Mouse (Mus musculus): Measurements from ENCODE around the gene Zfp715. TPM values are rescaled to one million over a fixed set of nuclear protein-coding genes. Genes with fewer than 3 reads are reported as not detected.
"Not testable (repeated sequence)": the region's sequence is repeated elsewhere in the genome, so short reads cannot be mapped to it uniquely, and the experiment has no call there.

Zfp715 gene
- 10 to 100 TPM; 20.0 to 82.9 (median 45.3) TPM for total RNA-seq (2018; cell fraction: chromatin; rRNA removed)
- 10 to 100 TPM in 23 of 26 experiments, 1 to 10 TPM in 3; 8.1 to 21.9 (median 13.5) TPM for total RNA-seq (2018; cell fraction: cytosol; rRNA removed)
- 10 to 100 TPM; 16.1 to 68.5 (median 36.5) TPM for total RNA-seq (2018; cell fraction: nucleus; rRNA removed)
- polyA plus RNA-seq (2018) = 14.7 to 18.7 TPM (median 16.7 TPM) in 3 replicates

- Histone ChIP-seq H3K4me3 (ENCODE audit: inconsistent target) (peak within 1 kb of the TSS; percentile 91), H3K79me2 (ENCODE audit: inconsistent target) (peaks cover 48% of the 10 kb centered on the region), H3K36me3 (ENCODE audit: inconsistent target) (peaks cover 21% of the 10 kb centered on the region; the same call in 1 of the 2 replicates), H3K27ac (peak within 1 kb of the TSS; percentile 88)
- WGBS (ENCODE audit: missing documents) = under 1% methylated on average over 33 of the region's 33 CpGs
Measured at GRCm38 (mm10) chr7:43313013-43313428, at the start of gene Zfp715. TSS of gene Zfp715 (minus strand) at chr7:43313294.

GRCm38 (mm10) chr7:43362021-43362420 lies 48.9 kb upstream of the Zfp715 start:
- Histone ChIP-seq H3K4me3 (ENCODE audit: inconsistent target) (no peak overlapping the region), H3K79me2 (ENCODE audit: inconsistent target) (no peaks in the 10 kb centered on the region), H3K27ac (no peak overlapping the region), H3K36me3 (ENCODE audit: inconsistent target) (no peaks in the 10 kb centered on the region)
- 67% methylated on average over 4 of the region's 4 CpGs for WGBS (ENCODE audit: missing documents)

- 88% methylated on average over 1 of the region's 1 CpGs for WGBS (ENCODE audit: missing documents)
- Histone ChIP-seq H3K36me3 (ENCODE audit: inconsistent target) (no peaks in the 10 kb centered on the region), H3K27ac (no peak overlapping the region), H3K4me3 (ENCODE audit: inconsistent target) (no peak overlapping the region), H3K79me2 (ENCODE audit: inconsistent target) (no peaks in the 10 kb centered on the region)
Measured at GRCm38 (mm10) chr7:43361442-43361841, 48.3 kb upstream of the Zfp715 start.

GRCm38 (mm10) chr7:43358556-43358955 lies 45.5 kb upstream of the Zfp715 start:
- Histone ChIP-seq H3K36me3 (ENCODE audit: inconsistent target) (no peaks in the 10 kb centered on the region), H3K27ac (no peak overlapping the region), H3K79me2 (ENCODE audit: inconsistent target) (no peaks in the 10 kb centered on the region), H3K4me3 (ENCODE audit: inconsistent target) (no peak overlapping the region)
- 93% methylated on average over 3 of the region's 3 CpGs for WGBS (ENCODE audit: missing documents)

GRCm38 (mm10) chr7:43354893-43355835 lies 42.1 kb upstream of the Zfp715 start:
- H3K4me3 ChIP-seq (ENCODE audit: inconsistent target) = no peak overlapping the region
- H3K36me3 ChIP-seq (ENCODE audit: inconsistent target) = no peaks in the 10 kb centered on the region
- no peak overlapping the region for H3K27ac ChIP-seq
- no peaks in the 10 kb centered on the region for H3K79me2 ChIP-seq (ENCODE audit: inconsistent target)
- WGBS (ENCODE audit: missing documents) = 80% methylated on average over 12 of the region's 12 CpGs

- 93% methylated on average over 4 of the region's 4 CpGs for WGBS (ENCODE audit: missing documents)
- H3K4me3 ChIP-seq (ENCODE audit: inconsistent target) = no peak overlapping the region
- H3K27ac ChIP-seq = peak overlapping the region; percentile 74
- H3K79me2 ChIP-seq (ENCODE audit: inconsistent target) = no peaks in the 10 kb centered on the region
- no peaks in the 10 kb centered on the region for H3K36me3 ChIP-seq (ENCODE audit: inconsistent target)
Measured at GRCm38 (mm10) chr7:43353758-43354157, 40.7 kb upstream of the Zfp715 start.

GRCm38 (mm10) chr7:43353118-43353517 lies 40.0 kb upstream of the Zfp715 start:
- WGBS (ENCODE audit: missing documents) = 1% methylated on average over 4 of the region's 4 CpGs

GRCm38 (mm10) chr7:43351154-43351553 lies 38.1 kb upstream of the Zfp715 start, which contains the start of gene Siglecf:
TSS of gene Siglecf (plus strand) at chr7:43351341.
- H3K79me2 ChIP-seq (ENCODE audit: inconsistent target) = no peaks in the 10 kb centered on the region
- H3K36me3 ChIP-seq (ENCODE audit: inconsistent target) = no peaks in the 10 kb centered on the region
- H3K4me3 ChIP-seq (ENCODE audit: inconsistent target) = no peak within 1 kb of the TSS
- H3K27ac ChIP-seq = peak within 1 kb of the TSS; percentile 74
- WGBS (ENCODE audit: missing documents) = 28% methylated on average over 3 of the region's 3 CpGs

More at GRCm38 (mm10) chr7:43353118-43353517, 40.0 kb upstream of the Zfp715 start:
- no peak overlapping the region for H3K4me3 ChIP-seq (ENCODE audit: inconsistent target)
- H3K79me2 ChIP-seq (ENCODE audit: inconsistent target) = no peaks in the 10 kb centered on the region
- no peaks in the 10 kb centered on the region for H3K36me3 ChIP-seq (ENCODE audit: inconsistent target)
- H3K27ac ChIP-seq = peak overlapping the region; percentile 74

- H3K4me3 ChIP-seq (ENCODE audit: inconsistent target); H3K79me2 ChIP-seq (ENCODE audit: inconsistent target); H3K36me3 ChIP-seq (ENCODE audit: inconsistent target): not testable (repeated sequence)
- peak overlapping the region; percentile 49 for H3K27ac ChIP-seq
- WGBS (ENCODE audit: missing documents) = 40% methylated on average over 5 of the region's 5 CpGs
Measured at GRCm38 (mm10) chr7:43349623-43350022, 36.5 kb upstream of the Zfp715 start.

- H3K27ac ChIP-seq = no peak overlapping the region
- 90% methylated on average over 1 of the region's 1 CpGs for WGBS (ENCODE audit: missing documents)
- H3K4me3 ChIP-seq (ENCODE audit: inconsistent target) = no peak overlapping the region
- no peaks in the 10 kb centered on the region for H3K79me2 ChIP-seq (ENCODE audit: inconsistent target)
- no peaks in the 10 kb centered on the region for H3K36me3 ChIP-seq (ENCODE audit: inconsistent target)
Measured at GRCm38 (mm10) chr7:43346571-43346970, 33.5 kb upstream of the Zfp715 start.

- H3K79me2 ChIP-seq (ENCODE audit: inconsistent target) = no peaks in the 10 kb centered on the region
- no peak overlapping the region for H3K27ac ChIP-seq
- no peak overlapping the region for H3K4me3 ChIP-seq (ENCODE audit: inconsistent target)
- no CpG with 5 or more reads among the region's 4 CpGs for WGBS (ENCODE audit: missing documents)
- no peaks in the 10 kb centered on the region for H3K36me3 ChIP-seq (ENCODE audit: inconsistent target)
Measured at GRCm38 (mm10) chr7:43346148-43346547, 33.1 kb upstream of the Zfp715 start.

- 98% methylated on average over 4 of the region's 4 CpGs for WGBS (ENCODE audit: missing documents)
- Histone ChIP-seq H3K36me3 (ENCODE audit: inconsistent target) (no peaks in the 10 kb centered on the region), H3K27ac (no peak overlapping the region), H3K79me2 (ENCODE audit: inconsistent target) (no peaks in the 10 kb centered on the region), H3K4me3 (ENCODE audit: inconsistent target) (no peak overlapping the region)
Measured at GRCm38 (mm10) chr7:43344491-43344890, 31.4 kb upstream of the Zfp715 start.

GRCm38 (mm10) chr7:43344020-43344419 lies 30.9 kb upstream of the Zfp715 start:
- WGBS (ENCODE audit: missing documents) = 100% methylated on average over 1 of the region's 2 CpGs
- H3K36me3 ChIP-seq (ENCODE audit: inconsistent target) = no peaks in the 10 kb centered on the region
- no peaks in the 10 kb centered on the region for H3K79me2 ChIP-seq (ENCODE audit: inconsistent target)
- no peak overlapping the region for H3K27ac ChIP-seq
- no peak overlapping the region for H3K4me3 ChIP-seq (ENCODE audit: inconsistent target)

- Histone ChIP-seq H3K36me3 (ENCODE audit: inconsistent target) (no peaks in the 10 kb centered on the region), H3K79me2 (ENCODE audit: inconsistent target) (no peaks in the 10 kb centered on the region), H3K27ac (no peak overlapping the region), H3K4me3 (ENCODE audit: inconsistent target) (no peak overlapping the region)
- 29% methylated on average over 5 of the region's 5 CpGs for WGBS (ENCODE audit: missing documents)
Measured at GRCm38 (mm10) chr7:43343191-43343590, 30.1 kb upstream of the Zfp715 start.

GRCm38 (mm10) chr7:43340771-43341170 lies 27.7 kb upstream of the Zfp715 start:
- no peak overlapping the region for H3K4me3 ChIP-seq (ENCODE audit: inconsistent target)
- no peak overlapping the region for H3K27ac ChIP-seq
- WGBS (ENCODE audit: missing documents) = 43% methylated on average over 4 of the region's 4 CpGs
- no peaks in the 10 kb centered on the region for H3K36me3 ChIP-seq (ENCODE audit: inconsistent target)
- H3K79me2 ChIP-seq (ENCODE audit: inconsistent target) = no peaks in the 10 kb centered on the region

All from macrophage (primary cell).